Mouse (Mus musculus) retina, postnatal 1 day (tissue): Measurements from ENCODE around the gene Rbms1.

ENCODE experiments used
- DNase-seq: peaks from one replicate; pipeline ENCODE4 v3.0.0-alpha.2; 2012

Rbms1 gene

DNA sequence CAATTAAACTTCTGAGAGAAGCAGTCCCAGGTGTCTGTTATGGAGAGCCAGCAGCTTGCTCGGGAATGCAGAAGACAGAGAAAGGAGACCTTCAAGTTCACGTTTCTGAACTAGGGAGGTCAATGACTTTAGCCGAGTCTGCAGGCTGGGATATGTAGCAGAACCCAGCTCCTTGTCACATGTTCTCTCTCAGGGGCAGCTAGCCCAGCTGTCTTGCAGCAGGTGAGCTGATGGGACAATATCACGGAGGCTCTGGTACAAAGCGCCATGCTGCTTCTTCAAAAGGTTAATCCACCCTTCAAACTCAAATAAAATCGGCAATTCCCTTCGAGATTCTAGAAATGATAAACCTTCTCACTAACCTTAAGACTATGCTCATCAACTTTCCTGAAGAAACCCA lies 158.2 kb downstream of the Rbms1 start:
- no peak for DNase-seq

DNA sequence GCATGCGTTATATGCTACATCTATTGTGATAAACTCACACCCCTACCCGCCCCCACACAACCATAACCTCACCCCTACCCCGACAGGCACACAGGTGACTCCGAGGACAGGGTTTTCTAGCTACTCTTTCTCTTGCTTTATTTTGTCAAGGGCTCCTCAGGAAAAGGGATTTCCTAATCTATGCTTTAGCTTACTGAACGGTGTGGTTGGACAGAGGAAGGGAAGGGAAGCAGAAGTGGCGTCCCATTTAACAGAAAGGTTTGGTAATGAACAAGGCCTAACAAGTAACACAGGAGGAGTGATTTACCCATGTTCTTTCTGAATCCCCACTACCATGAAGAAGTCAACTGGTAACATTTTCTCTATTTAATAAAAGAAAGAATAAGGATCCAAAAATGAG lies 159.6 kb downstream of the Rbms1 start:
- DNase-seq = no peak

DNA sequence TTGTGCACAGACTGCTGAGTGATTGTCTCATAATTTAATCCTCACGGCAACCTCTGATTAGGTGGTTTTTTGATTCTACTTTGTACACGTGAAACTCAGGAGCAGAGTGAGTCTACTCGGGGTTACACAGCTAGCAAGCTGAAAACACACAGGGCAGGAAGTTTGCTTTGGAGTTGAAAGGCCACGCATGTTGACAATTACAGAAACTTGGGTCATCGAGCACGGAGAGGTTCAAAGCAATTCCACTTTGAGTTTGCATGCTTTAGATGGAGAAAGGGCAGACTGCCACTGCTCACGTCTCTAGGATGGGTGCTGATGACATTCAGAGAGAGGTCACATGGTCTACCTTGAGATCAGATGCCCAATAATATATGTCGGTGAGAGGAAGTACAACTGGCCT lies 160.2 kb downstream of the Rbms1 start:
- DNase-seq = no peak

DNA sequence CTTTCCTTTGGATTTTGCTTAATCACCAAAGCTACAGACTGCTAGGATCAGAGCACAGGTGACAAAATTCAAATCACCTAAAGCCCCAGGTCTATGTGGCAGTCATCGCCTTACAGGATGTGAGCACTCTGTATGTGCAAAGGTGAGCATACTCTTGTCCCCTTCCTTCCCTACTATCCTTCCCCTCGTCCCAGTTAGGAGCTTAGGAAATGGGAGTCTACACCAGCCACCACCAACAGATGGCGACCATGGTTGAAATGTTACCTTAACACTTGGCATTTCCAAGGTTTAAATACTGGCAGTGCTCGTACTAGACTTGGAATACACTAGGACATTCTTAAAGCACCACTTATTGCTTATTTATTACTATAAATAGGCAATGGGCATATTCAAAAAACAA lies 160.8 kb downstream of the Rbms1 start:
- DNase-seq = peak; percentile 67

DNA sequence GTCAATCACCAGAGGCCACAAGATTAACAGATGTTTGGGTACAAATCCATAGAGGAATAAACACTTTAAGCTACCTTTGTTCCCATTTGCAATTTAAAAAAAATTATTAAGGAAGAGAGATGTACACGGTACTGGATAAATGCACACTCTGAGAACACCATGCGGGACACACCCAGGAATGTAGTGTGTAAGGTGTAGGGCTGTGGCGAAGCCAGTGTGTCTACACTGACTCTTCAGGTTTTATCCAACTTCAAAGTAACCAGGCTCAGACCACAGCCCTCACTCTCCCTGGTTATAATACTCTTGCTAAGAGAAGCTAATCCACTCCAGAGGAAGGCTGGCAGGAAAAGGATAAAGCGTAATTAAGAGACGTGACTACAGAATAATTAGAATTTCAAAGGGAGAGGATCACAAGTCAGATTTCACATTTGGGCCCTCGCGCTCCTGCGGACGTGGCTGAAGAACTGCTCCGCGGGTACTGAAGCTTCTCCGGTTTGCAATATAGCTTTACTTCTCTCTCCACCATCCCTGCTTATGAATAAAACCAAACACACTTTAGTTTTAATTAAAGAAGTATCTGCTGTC lies 161.3 kb downstream of the Rbms1 start:
- peak; percentile 50 for DNase-seq

DNA sequence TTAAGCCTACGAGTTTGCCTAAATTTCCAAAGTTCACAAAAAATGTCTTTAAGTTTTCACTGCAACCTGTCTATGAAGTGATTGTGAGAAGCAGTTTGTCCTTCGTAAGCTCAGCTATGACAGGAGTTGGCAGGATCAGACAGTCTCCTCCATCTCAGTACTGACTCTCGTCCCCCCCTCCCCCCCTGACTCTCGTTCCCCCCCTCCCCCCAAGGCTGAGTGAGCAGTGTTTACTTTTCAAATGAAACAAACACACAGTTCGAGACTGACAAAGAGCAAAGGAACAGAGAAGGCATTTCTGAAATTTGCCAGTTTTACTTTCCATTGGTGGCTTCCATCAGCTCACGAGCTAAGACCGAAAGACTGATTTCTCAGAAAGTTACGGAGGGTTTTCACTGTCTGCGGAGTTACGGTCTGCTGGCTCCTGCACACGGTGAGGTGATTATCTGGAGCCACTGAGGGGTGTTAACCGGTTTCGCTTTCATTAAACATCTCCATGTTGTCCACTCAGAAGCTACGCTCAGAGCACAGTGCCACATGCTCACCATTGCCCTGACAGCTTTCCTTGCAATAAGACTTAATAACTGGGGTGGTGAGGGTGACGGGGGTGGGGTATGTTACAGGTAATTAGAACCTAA lies 162.0 kb downstream of the Rbms1 start:
- peak; percentile 65 for DNase-seq

DNA sequence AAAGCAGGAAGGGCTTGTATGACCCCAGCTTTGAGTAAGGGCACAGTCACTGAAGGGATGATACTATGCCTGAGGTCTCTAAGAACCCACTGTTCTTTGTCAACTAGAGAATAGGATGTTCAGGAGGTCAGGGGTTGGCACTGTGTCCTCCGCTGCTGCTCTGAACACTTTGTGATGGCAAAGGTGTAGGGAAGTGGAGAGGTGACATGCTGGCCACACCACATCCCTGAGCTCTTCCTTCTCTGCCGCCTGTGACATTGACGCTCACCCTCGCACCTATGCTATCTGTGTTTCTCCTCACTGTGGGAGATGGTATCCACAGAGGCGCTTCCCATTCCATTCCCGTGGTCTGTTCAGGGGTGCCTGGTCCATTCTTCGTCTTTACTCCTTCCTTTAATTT lies 163.2 kb downstream of the Rbms1 start:
- no peak for DNase-seq

DNA sequence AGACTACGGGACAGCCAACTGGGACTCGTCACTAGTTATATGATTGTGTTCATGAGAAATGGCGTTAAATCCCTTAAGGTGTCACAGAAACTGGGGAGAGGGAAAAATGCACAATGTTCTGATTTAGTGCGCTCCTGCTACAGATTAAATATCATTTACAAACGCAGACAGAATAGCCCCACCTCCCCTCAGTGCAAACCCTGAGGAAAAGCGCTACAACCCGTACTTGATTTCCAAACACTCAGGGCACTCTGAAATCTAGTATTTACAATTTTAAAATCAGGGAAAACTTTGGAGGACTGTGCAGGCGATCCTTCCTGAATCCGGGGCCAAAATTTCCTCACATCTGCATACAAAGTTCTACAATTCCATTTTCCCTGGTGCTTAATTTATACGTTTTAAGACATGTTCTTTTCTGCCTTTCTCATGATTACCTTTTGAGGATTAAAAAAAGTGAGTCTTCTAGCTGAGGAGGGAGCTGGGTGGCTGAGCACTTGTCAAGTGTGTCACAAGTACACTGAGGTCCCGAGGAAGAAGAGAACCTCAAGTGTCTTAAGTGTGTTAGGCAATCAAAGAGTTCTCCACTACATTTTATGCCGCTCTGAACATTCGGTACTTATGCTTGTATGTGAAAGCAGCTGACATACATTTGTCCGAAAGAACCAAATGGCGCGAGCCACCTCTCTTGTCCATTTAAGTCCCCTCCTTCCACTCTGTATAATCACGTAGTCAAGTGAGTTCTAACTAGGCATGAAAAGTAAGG lies 164.0 kb downstream of the Rbms1 start:
- no peak for DNase-seq

DNA sequence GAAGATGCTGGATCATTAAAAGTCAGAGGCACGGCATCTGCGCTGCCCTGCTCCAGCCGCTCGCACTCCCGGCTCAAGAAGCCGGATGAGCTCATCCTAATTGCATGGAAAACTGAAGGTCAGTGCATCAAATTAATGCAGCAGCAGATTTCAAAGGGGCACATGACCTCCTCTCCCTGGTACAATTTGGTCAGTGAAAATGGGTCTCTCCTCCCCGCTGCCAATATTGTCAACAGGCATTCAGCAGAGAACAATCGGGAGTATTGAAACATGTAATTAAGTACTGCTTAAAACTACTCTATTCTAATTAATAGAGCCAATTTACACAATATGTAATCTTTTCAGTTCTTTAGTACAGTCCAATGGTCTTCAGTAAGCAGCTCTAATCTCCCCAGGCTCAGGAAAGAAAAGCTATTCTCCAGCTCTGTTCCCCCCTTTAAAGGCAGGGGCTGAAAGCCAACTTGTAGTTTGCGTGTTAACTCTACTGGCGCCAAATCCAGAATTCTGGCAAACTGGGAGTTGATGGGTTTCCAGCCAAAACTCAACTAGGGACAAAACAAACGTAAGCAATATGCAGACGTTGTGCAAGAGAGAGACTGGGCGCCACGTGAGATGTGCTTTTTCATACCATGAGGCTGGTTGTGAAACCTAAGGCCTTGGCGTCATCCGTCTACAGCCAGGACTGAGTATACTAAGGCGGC lies 165.9 kb downstream of the Rbms1 start:
- DNase-seq = peak; percentile 97

DNA sequence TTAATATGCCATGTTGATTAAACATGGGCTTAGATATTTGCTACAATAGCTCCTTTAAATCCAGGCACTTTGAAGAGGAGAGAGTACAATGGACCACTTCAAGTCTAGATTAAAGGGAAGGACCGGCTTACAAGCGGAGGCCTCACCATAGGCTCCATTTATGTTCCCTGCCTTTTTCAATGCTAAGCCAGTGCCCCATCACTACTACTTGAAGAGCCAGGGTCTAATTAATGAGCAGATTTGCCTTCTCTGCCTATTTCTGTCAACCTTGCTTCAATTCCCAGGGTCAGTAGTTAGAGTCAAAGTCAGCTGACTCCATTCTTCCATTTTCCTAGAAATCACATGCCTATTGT lies 166.4 kb downstream of the Rbms1 start:
- no peak for DNase-seq

DNA sequence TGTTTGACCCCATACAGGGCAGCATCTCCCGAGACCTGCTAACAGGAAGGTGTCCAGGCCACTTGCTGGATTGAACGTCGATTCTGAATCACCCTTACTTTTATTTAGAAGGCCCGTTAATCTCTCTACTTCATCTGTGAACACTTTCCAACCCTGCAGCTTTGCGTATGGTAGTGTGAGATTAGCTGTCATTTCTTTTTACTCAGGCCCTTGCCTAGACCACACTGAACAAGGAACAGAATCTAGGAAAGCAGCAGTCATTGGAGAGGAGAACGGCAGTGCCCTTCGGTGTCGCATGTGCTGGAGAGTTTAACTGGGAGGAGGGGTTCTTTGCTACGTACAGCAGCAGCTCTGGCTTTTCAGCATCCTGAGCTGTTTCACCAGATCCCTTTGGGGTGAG lies 167.1 kb downstream of the Rbms1 start:
- peak; percentile 28 for DNase-seq

DNA sequence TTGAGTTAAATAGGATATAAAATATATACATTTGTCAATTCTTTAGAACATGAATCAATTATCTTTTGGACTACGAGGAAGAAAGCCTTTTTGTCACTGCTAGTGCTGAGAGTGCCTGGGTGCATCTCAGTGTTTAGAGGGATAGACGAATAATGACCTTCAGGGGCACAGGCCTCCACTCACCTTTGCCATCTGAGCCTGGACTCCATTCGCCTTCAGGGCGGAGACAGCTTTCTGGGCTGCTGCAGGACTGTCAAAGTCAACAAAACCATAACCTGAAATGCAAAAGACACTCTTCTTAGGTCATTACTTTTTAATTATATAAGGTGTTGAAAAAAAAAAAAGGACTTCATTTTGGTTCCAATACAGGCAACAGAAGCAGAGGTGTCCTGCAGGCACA lies 170.5 kb downstream of the Rbms1 start:
- DNase-seq = no peak

DNA sequence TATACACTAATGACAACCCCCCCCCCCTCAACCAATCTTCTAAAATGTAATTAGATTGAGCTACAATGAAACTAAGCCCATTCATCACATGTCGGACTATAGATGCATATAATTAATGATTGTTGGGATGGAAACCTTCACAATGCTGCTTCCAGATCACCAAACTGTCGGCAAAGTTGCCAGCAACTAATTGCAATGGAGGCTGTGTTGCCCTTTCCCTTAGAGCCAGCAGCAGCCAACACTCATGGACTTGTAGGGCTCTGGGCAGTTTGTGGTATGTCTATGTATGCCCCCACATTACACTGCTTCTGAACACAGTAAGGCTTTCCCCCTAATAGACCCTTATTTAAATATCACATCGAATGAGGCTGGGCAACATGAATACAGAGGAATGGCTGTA lies 173.9 kb downstream of the Rbms1 start:
- peak; percentile 79 for DNase-seq

DNA sequence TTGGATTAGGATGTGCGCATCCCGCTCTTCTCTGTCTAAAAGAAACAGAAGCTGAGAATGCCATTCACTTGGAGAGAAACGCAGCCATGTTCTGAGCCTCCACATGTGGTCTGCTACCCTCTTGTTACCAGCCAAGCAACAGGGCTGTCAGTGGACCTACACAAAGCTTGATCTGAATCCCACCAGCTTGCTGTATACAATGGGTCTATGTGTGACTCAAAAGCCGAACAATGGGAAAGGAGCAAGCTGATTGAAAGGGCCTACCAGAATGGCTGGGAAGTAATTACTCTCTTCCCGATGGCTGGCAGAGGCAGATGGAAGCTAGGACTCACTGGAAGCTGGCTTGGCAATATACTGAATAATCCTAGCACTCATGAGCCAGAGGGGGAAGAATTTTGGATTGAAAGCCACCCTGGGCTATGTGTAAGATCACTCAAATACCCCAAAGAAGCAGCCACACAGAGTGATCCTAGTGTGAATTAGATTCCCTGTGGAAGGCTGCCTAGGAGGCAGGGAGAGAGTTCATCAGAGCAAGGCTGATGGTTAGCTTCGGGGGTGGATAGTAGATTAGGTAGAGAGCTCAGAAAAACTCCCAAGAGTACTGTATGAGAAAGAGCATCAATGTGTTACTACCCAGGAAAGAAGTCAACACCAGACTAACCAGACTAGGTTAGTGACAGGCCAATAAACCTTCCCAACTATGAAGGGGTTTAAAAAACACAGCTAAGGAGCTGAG lies 174.7 kb downstream of the Rbms1 start:
- peak; percentile 87 for DNase-seq

DNA sequence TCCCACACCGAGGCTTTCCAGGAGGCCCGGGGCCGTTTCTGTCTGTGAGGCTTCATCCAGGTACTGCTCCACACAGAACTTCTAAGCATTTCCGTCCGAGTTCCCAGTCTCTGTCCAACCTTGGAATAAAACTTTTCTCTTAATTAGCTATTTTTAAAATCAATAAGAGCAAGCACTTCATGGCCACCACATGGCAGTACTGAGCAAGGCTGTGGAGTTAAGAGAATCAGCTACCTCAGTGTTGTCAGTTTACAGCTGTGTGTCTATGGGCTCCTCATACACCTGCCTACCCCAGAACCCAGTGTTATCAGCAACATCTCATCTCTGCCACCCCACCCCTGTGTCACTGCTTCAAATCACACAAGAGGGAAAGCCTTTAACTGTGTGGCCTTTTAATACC lies 175.9 kb downstream of the Rbms1 start:
- no peak for DNase-seq

DNA sequence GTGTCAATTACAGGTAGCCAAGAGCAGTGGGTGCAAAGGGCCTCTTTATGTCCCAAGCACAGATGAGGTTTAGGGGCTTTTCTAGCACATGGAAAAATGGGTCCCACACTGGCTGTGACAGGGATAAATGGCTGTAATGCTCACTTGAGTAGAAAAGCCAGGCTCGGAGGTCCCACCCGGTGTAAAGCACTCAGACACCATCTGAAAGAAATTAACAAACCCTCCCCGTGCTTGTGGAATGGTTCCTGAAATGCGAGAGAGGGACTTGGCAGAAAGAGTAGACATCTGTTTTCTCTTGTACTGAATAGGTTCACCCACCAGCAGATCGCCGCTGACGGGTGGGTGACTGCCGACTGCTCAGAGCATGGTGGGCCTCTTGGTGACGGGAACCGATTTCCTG lies 176.7 kb downstream of the Rbms1 start:
- DNase-seq = no peak

DNA sequence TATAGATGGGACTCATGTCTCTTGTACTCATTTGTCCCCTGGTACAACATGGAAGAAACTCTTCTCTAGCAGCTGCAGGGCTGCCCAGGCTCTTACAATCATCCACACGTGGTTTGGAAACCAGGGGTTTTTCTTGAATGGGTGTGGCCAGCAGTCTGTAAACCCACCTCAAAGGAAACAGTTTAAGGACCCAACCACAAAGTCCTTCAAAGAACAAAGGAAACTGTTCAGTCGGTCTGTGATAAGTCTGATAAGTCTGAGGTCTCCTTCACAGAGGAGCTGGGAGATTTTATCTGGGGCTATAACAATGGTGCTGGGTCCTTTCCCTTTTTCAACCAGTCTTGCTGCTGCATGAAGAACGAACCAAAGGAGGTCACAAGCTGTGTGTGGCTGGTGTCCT lies 188.5 kb downstream of the Rbms1 start:
- DNase-seq = no peak

DNA sequence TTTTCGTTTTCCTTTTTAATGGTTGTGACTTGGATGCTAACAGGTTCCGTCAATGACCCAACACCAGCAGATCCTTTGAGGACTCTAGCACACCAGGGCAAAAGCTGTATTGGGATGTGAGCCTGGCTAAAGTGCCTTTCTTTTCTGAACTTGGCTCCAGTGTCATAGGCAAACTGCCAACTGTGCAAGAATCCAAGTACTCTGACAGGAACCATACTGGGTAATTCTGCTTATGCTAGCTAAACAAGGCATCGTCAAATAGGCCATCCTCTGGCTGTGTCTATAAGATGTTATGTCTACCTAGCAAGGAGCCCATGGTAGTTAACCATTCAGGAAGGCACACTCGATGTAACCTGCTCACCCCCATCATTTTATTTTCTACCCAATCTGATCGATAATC lies 189.4 kb downstream of the Rbms1 start:
- DNase-seq = no peak

DNA sequence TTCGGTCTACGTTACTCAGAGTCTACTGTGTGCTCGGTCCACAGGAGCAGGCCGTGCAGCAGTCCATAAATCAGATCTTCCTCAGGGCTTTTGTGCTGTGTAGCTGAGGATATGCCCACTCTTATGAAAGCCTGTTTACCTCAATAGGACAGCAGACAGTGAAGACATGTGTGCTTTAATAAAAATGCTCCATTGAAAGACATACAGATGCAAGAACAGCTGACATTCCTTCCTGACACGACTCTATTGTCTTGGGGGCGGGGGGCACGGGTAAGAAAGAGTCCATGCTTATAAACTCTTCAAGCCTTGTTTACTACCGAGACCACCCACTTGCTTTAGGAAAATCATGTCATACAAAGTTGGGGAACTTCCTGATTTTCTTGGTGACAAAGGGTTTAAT lies 196.6 kb downstream of the Rbms1 start:
- peak; percentile 54 for DNase-seq

DNA sequence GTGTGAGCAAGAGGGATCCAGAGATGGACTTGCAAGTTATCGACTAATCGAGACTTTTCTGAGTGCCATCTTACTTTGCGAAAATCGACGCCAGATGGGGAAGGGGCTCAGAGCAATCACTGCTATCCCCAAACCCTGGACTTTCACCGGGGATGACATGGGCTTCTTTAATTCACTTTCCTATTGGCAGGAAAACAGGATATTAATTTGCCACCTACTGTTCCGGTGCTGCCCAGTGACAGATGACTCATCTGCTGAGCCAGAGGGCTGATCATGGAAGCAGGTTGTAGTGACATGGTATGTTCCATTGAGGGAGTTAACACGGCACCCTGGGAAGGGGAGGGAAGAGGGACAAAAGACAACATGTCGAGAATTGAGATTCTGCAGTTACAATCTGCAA lies 206.8 kb downstream of the Rbms1 start:
- DNase-seq = no peak

DNA sequence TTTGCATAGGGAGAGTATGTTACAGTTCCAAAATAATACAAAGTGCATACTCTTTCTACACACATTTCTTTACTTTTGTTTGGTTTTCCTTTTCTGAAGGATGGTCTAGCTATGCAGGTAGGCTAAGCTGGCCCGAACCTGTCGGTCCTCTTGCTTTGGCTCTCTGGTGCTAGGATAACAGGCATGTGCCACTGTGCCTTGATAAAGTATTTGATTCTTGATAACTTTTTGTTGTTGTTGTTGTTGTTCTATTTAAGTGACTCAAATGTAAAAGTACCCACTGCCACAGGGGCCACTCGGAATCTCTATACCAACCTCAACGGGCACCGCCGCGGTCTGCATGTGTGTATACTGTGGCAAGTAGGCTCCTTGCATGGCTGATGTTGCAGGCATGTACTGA lies 207.9 kb downstream of the Rbms1 start:
- DNase-seq = no peak

DNA sequence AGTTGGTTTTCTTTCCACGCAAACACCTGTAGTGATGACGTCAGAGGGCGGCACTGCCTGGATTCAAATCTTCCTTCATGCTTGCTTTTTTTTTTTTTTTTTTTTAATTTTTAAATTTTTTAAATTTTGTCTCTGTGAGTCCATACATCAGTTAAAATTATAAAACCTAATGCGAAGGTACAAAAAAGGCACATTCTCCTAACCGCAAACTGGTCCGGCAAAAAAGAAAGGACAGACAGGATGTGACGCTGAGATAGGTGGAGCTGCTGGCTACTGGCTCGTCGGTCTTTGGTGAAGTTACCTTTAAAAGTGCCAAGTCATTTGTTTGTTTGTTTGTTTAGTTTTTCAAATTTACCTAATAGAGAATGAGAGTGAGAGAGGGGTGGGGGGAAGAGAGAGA lies 211.7 kb downstream of the Rbms1 start:
- DNase-seq = no peak

DNA sequence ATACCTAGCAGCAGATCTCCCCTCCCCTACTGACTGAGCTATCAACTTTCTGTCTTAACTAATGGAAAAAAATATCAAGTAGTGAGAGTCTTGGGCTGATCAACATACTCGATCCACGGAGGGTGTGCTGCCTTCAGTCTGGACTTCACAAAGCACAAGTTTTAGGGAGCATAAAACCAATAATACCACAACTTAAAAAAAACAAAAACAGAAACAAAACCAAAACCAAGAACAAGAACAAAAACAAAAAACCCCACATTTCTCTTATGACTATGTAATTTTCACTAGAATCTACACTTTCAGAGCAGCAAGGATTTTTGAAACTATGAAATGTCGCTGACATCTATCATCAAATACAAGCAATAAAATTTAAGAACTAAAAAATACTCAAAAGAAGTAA lies 212.4 kb downstream of the Rbms1 start:
- DNase-seq = no peak
